Mouse (Mus musculus) megakaryocyte, embryonic 14.5 days (primary cell): ENCODE data around the gene Grem2. TPM values are rescaled to one million over a fixed set of nuclear protein-coding genes. Genes with fewer than 3 reads are reported as not detected.

ENCODE experiments used
- H3K27me3 ChIP-seq: replicated peaks from 2 replicates; pipeline ENCODE3; 2012; ENCODE audit warnings: inconsistent platforms
- H3K36me3 ChIP-seq: replicated peaks from 2 replicates; pipeline ENCODE3; 2012; ENCODE audit warnings: low read length, inconsistent platforms, mixed read lengths
- H3K4me1 ChIP-seq: 2 replicates; pipeline ENCODE4 v1.6.1; 2012; ENCODE audit warnings: inconsistent platforms
- H3K4me3 ChIP-seq: replicated peaks from 2 replicates; pipeline ENCODE3; 2012; ENCODE audit warnings: moderate library complexity, mild to moderate bottlenecking, inconsistent platforms
- H3K9me3 ChIP-seq: 2 replicates; pipeline ENCODE4 v1.6.1; 2012; ENCODE audit warnings: inconsistent platforms
- FLI1 ChIP-seq: IDR thresholded peaks from 2 replicates; pipeline ENCODE4 v1.6.1; 2012; ENCODE audit warnings: low read length, inconsistent platforms, mixed read lengths
- GATA1 ChIP-seq: IDR thresholded peaks from 3 replicates; pipeline ENCODE4 v1.6.1; 2012; ENCODE audit warnings: mixed read lengths, low read length, inconsistent platforms, borderline replicate concordance
- polyA plus RNA-seq: library from polyadenylated mRNA; stranded (reverse); fragments of >175 nt; gene quantifications from 2 replicates; pipeline ENCODE4 v1.2.3, GENCODE M21; 2012; ENCODE audit warnings: low replicate concordance; ENCODE audit not compliant: insufficient read depth

Gene Grem2
- polyA plus RNA-seq, 1 experiment: not detected

DNA sequence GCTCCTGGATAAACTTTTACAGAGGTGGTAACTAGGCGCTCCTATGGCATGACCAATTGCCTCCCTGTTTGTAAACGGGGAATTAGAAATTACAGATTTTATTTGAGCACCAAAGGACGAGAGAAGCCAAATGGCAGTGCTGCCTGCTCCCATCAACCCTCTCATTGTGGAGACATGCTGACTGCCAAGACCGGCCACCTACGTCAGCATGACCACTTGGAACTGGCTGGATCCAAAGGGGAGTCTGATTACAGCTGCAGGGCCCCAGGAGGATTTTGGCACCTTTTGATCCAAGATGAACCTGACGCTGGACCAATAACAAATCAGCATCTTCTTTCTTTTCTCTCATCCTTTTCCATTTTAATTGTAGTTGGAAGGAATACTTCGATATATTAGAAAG, 29.1 kb downstream of the Grem2 start:
- Histone ChIP-seq H3K4me1 (no peaks in the 10 kb centered on the region), H3K36me3 (no peaks in the 10 kb centered on the region), H3K4me3 (no peak overlapping the region), H3K27me3 (no peaks in the 10 kb centered on the region), H3K9me3 (0 out of 2 replicates have a peak, but pooled peaks cover 2% of the 10 kb centered on the region)
- no peak for TF ChIP-seq FLI1
- TF ChIP-seq GATA1: no peak

DNA sequence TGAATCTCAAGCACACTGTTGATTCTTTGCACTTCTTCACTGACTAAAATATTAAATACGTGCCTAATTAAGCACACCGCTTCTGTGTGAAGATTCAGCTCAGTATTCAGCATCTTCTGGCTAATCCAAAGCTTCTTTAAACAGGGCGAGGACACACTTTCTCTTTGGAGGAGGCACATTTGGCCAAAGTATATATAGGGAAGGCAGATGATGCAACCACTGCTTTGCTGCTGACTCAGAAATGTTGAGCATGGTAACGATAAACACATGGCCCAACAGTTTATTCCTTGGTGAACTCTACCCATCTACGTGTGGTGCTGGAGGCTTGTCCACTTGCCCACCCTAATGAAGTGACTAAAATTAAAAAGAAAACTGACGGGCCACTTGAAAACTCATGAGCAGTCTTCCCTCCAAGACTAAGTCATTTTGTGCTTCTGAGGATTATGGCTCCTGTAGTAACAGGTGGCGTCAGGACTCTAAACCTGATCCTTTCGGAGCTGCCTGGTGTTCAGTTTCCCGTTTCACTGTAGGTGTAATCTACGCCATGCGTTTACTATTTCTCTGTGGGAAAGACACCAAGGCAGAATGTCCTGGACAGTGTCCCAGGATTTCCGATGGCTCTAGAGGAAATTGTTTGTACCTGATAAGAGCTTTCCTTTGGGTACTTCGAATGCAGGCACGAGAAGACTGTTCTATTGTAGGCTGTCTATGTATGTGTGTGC, 32.8 kb downstream of the Grem2 start:
- H3K36me3 ChIP-seq: no peaks in the 10 kb centered on the region
- 0 out of 2 replicates have a peak, but pooled peaks cover 2% of the 10 kb centered on the region for H3K9me3 ChIP-seq
- no peaks in the 10 kb centered on the region for H3K27me3 ChIP-seq
- H3K4me3 ChIP-seq: no peak overlapping the region
- H3K4me1 ChIP-seq: no peaks in the 10 kb centered on the region
- TF ChIP-seq GATA1 (no peak), FLI1 (no peak)

DNA sequence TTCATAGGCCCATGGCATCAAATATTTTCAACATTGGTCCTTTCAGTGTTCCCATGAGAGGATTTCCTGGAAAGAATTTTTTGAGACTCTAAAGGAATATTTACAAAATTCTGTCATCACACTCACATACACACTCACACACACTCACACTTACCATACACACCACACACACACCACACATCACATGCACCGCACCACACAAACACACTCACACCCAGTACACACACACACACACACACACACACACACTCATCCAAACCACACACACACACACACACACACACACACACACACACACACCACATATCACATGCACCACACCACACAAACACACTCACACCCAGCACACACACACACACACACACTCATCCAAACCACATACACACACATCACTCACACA, 33.5 kb downstream of the Grem2 start:
- Histone ChIP-seq H3K27me3 (no peaks in the 10 kb centered on the region), H3K9me3 (0 out of 2 replicates have a peak, but pooled peaks cover 2% of the 10 kb centered on the region), H3K4me1 (no peaks in the 10 kb centered on the region), H3K4me3 (no peak overlapping the region), H3K36me3 (no peaks in the 10 kb centered on the region)
- TF ChIP-seq GATA1 (no peak), FLI1 (no peak)

DNA sequence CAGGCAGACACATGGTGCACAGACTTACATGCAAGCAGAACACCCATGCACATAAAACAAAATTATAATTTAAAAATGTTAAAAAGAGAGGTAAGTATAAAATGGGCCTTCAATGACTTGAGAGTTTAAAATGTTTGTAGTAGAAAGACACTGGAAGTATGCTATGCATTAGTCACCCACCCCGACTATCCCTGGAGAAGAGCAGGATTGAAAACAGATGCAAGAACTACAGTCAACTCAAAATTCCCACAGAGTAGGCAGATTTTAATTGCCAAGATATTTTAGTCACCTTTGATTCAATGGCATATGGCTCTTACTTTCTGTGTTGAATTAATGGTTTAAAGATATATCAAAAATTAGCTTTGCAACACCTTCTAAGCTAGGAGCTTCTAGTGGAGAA, 39.1 kb downstream of the Grem2 start:
- Histone ChIP-seq H3K27me3 (no peaks in the 10 kb centered on the region), H3K36me3 (no peaks in the 10 kb centered on the region), H3K4me3 (no peak overlapping the region), H3K9me3 (no peaks in the 10 kb centered on the region), H3K4me1 (no peaks in the 10 kb centered on the region)
- TF ChIP-seq FLI1 (no peak), GATA1 (no peak)

DNA sequence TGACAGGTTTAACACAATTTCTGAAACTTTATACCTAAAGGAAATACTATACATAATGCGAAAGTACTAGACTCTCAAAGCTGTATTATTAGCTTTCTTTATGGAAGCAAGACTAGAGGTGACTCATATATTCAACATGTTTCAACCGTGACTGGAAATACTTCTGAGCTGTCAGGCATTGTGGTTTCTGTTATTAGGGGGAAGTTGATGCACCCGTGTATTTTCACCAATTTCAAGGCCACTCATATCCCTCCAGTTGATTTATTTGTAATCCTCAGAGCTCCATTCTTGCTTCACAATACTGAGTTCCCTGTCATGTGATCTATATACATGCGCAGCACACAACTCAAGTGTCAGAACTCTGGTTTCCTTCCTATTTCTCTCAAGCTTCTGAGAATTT, 46.4 kb downstream of the Grem2 start:
- no peak for TF ChIP-seq GATA1
- TF ChIP-seq FLI1: no peak
- Histone ChIP-seq H3K9me3 (no peaks in the 10 kb centered on the region), H3K4me1 (peaks cover 6% of the 10 kb centered on the region; the same call in 1 of the 2 replicates), H3K27me3 (no peaks in the 10 kb centered on the region), H3K4me3 (no peak overlapping the region), H3K36me3 (no peaks in the 10 kb centered on the region)

DNA sequence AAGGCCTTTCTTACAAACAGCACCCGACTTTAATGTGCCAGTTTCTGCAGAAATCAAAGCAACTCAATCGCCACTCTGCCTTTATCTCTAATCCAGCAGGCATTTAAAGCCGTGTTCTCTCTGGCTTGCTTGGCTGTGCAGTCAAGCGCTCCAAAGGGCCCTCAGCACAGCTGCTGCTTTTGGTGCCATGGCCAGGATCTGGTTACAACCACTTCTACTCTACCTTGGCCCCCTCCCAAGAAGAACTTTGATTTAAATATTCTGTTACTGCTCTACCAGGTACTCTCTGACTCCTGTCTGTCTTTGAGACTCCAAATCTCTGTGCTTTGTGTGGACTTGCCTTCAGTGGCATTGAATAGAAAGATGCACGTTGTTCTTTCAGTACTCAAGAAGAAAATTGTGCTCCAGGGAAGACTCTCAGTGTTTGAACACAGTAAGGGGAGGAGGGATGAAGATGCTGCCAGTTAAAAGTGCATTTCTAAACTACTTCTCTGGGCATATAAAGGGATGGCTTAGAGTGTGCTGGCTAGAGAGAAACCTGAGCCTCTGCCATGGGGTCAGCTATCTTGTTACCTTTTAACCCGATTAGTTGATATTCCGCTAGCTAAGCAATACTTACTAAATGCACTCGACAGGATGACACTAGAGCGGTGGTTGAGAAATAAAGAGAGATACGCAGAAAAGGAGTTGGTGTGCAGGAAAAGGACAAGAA, 61.1 kb downstream of the Grem2 start:
- Histone ChIP-seq H3K4me1 (no peaks in the 10 kb centered on the region), H3K36me3 (no peaks in the 10 kb centered on the region), H3K4me3 (no peak overlapping the region), H3K9me3 (0 out of 2 replicates have a peak, but pooled peaks cover 4% of the 10 kb centered on the region), H3K27me3 (no peaks in the 10 kb centered on the region)
- TF ChIP-seq FLI1 (no peak), GATA1 (no peak)

DNA sequence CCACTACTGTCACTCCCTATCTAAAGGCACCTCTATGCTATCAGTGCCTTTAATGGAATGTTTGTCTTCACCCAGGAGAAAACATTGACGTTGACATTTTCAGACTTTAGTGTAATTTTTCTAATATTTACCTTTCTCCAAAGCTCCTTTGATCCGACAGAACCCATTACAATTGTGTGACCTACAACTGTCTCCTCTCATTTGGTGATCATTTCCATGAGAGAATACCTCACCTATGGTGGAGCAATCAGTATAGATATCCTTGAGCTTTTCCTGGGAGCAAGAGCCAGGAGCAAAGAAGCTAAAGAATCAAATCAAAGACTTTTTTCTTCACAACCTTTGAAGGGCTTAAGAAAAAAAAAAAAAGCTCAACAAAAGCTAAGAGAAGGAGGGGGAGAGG, 65.4 kb downstream of the Grem2 start:
- Histone ChIP-seq H3K27me3 (no peaks in the 10 kb centered on the region), H3K4me1 (no peaks in the 10 kb centered on the region), H3K4me3 (no peak overlapping the region), H3K36me3 (no peaks in the 10 kb centered on the region), H3K9me3 (0 out of 2 replicates have a peak, but pooled peaks cover 4% of the 10 kb centered on the region)
- TF ChIP-seq GATA1 (no peak), FLI1 (no peak)

DNA sequence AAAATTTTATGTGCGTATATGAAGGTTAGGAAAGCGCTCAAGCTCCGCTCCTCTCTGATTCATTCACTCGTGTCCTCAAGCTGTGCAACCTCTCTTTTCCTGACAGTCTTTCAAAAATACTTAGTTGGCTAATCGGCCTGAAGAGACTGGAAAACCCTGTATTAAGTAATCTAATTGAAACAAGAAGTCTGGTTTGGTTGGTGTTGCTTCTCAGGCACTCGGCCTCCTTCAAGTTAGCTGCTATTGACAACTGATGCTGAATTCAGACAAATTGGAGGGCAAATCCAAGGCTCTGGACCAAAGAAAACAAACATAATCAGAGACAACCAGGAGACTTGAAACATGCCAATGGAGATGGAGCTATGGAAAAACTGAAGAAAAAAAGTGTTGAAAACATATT, 76.8 kb downstream of the Grem2 start:
- Histone ChIP-seq H3K9me3 (peaks cover 7% of the 10 kb centered on the region), H3K4me1 (no peaks in the 10 kb centered on the region), H3K27me3 (no peaks in the 10 kb centered on the region), H3K36me3 (no peaks in the 10 kb centered on the region), H3K4me3 (no peak overlapping the region)
- TF ChIP-seq FLI1: no peak
- TF ChIP-seq GATA1: no peak

DNA sequence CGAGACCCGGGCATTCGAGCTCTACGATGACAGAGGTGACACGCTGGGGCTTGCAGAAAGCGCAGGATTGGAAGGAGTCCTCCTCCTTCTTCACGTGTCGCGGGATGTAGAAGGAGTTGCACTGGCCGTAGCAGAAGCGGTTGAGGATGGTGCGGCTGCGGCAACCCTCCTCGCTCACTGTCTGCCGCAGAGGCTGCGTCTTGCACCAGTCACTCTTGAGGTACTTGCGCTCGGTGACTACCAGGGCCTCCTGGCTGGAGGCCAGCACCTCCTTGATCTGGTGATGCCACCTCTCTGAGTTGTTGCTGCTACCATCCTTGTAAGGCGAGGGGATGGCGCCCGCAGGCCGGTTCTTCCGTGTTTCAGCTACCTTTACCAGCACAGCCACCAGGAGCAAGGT, 84.8 kb downstream of the Grem2 start:
- H3K9me3 ChIP-seq: peaks cover 31% of the 10 kb centered on the region
- no peak overlapping the region for H3K4me3 ChIP-seq
- H3K27me3 ChIP-seq: no peaks in the 10 kb centered on the region
- TF ChIP-seq GATA1 (no peak), FLI1 (no peak)
- no peaks in the 10 kb centered on the region for H3K36me3 ChIP-seq
- no peaks in the 10 kb centered on the region for H3K4me1 ChIP-seq

DNA sequence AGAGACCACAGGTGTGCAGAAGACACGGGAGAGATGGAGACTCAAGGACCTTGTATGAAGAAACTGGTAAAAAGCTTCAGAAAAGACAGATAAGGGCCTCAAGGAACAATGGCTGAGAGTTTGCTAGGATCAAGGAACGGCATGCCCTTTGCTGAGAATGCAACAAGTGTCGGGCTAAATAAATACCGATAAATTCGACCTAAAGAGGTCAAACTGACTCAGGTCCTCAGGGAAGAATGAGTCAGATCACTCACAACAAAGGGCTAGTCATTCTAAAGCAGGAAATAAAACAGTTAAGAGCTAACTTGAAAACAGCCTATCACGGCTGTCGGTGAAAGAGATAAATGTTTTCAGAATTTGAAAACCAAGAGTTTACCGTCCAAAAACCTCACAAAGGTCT, 95.1 kb downstream of the Grem2 start:
- Histone ChIP-seq H3K36me3 (no peaks in the 10 kb centered on the region), H3K4me1 (no peaks in the 10 kb centered on the region), H3K9me3 (no peaks in the 10 kb centered on the region), H3K4me3 (no peak overlapping the region), H3K27me3 (no peaks in the 10 kb centered on the region)
- no peak for TF ChIP-seq FLI1
- no peak for TF ChIP-seq GATA1

DNA sequence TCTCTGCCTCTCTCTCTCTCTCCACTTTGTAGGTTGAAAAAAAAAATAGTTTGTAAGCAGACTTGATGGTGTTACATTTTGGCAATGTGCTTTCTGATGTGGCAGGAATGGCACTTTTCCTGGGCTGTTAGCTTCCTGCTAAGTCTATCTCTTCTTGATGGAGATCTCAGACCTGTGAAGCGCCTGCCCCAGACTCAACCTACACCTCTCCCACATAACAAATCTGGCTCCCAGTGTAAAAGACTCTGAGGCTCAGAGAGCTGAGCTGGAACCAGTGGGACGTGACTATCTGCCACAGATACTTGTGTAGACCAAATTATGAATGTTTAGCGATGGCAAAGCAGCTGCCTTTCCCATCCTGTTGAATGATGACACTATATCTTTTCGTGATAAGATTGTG, 109.8 kb downstream of the Grem2 start:
- Histone ChIP-seq H3K4me1 (no peaks in the 10 kb centered on the region), H3K9me3 (no peaks in the 10 kb centered on the region), H3K36me3 (no peaks in the 10 kb centered on the region), H3K4me3 (no peak overlapping the region), H3K27me3 (no peaks in the 10 kb centered on the region)
- TF ChIP-seq FLI1: no peak
- no peak for TF ChIP-seq GATA1
